Mouse (Mus musculus) CH12.LX (cell line): ENCODE measurements around the gene Xrcc6.

Experiments
- CTCF ChIP-seq, 2 experiments: IDR thresholded peaks in 1 of 2; conservative IDR thresholded peaks in 1 of 2; 2 replicates each; pipeline ENCODE4 v1.5.1; 2011 to 2012; ENCODE audit warnings: low read depth in 2 of 2, low read length in 2 of 2, improper control_type of control experiment in 1 of 2, inconsistent platforms in 1 of 2, mild to moderate bottlenecking in 1 of 2, moderate library complexity in 1 of 2
- E2F4 ChIP-seq: IDR thresholded peaks from 2 replicates; pipeline ENCODE4 v1.6.1; 2011; ENCODE audit warnings: low read depth, low read length, improper control_type of control experiment; ENCODE audit not compliant: insufficient replicate concordance
- ELF1 ChIP-seq: IDR thresholded peaks from 2 replicates; pipeline ENCODE4 v1.6.1; 2014; ENCODE audit warnings: low read depth, mild to moderate bottlenecking, inconsistent platforms, low read length, improper control_type of control experiment
- EP300 ChIP-seq: IDR thresholded peaks from 2 replicates; pipeline ENCODE4 v1.6.1; 2011; ENCODE audit warnings: low read length, improper control_type of control experiment
- HCFC1 ChIP-seq: IDR thresholded peaks from 2 replicates; pipeline ENCODE4 v1.6.1; 2012; ENCODE audit warnings: low read depth, mild to moderate bottlenecking, inconsistent platforms, low read length, improper control_type of control experiment
- MAX ChIP-seq: IDR thresholded peaks from 2 replicates; pipeline ENCODE4 v1.6.1; 2011; ENCODE audit warnings: low read length, improper control_type of control experiment
- MXI1 ChIP-seq: IDR thresholded peaks from 2 replicates; pipeline ENCODE4 v1.6.1; 2011; ENCODE audit warnings: mild to moderate bottlenecking, low read depth, low read length, improper control_type of control experiment
- POLR2A ChIP-seq: IDR thresholded peaks from 2 replicates; pipeline ENCODE4 v1.6.1; 2011; ENCODE audit warnings: low read depth, mild to moderate bottlenecking, improper control_type of control experiment, low read length
- RAD21 ChIP-seq: IDR thresholded peaks from 2 replicates; pipeline ENCODE4 v1.6.1; 2011; ENCODE audit warnings: low read depth, mild to moderate bottlenecking, low read length, improper control_type of control experiment, moderate library complexity
- SMC3 ChIP-seq: IDR thresholded peaks from 2 replicates; pipeline ENCODE4 v1.6.1; 2011; ENCODE audit warnings: low read depth, low read length, improper control_type of control experiment
- TBP ChIP-seq: conservative IDR thresholded peaks from 2 replicates; pipeline ENCODE4 v1.6.1; 2011; ENCODE audit warnings: low read depth, low read length, improper control_type of control experiment
- TCF12 ChIP-seq: IDR thresholded peaks from 2 replicates; pipeline ENCODE4 v1.6.1; 2014; ENCODE audit warnings: low read depth, mild to moderate bottlenecking, inconsistent platforms, low read length, improper control_type of control experiment
- ZC3H11A ChIP-seq: IDR thresholded peaks from 2 replicates; pipeline ENCODE4 v1.6.1; 2012; ENCODE audit warnings: low read depth, mild to moderate bottlenecking, inconsistent platforms, low read length, improper control_type of control experiment
- ZNF384 ChIP-seq: IDR thresholded peaks from 2 replicates; pipeline ENCODE4 v1.6.1; 2012; ENCODE audit warnings: low read depth, low read length, improper control_type of control experiment, inconsistent platforms

DNA sequence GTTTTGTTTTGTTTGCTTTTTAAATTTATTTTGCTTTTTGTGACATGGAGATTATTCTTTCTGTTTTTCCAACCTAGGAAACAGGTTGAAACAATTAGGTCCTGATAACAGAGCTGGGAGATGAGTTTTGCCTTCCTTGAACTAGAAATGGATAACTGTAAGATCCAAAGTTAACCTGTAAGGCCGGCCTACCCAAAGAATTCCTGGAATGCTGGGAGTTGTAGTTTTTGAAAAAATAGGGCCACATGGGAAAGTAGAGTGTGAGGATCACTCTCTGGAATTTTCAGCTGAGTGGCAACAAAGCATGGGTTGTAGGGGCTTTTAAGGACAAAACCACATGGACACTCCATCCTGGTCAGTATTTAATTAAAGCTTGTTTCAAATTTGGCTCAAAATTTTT is 5.5 kb upstream of the Xrcc6 start:
- TF ChIP-seq CTCF (conservative IDR thresholded peaks at IDR 0.05 in 1 of 2, IDR thresholded peaks at IDR 0.05 in 1 of 2; ENCODE audit: low read depth in 2 of 2, low read length in 2 of 2) (no peak), HCFC1 (peak; percentile 37; the same call in 1 of the 2 replicates), ZC3H11A (no peak), TCF12 (no peak), MAX (no peak), EP300 (no peak), SMC3 (no peak), ZNF384 (no peak), ELF1 (no peak), E2F4 (no peak), TBP (no peak), POLR2A (no peak), MXI1 (no peak), RAD21 (no peak)
